Mouse (Mus musculus) left cerebral cortex, adult 11 months (tissue): ENCODE measurements around the gene Skint6.
"Not testable (repeated sequence)": the region's sequence is repeated elsewhere in the genome, so short reads cannot be mapped to it uniquely, and the experiment has no call there.

Experiments used
- DNase-seq: peaks from one replicate; pipeline ENCODE4 v3.0.0; 2022; ENCODE audit warnings: low spot score

The Skint6 gene

DNA sequence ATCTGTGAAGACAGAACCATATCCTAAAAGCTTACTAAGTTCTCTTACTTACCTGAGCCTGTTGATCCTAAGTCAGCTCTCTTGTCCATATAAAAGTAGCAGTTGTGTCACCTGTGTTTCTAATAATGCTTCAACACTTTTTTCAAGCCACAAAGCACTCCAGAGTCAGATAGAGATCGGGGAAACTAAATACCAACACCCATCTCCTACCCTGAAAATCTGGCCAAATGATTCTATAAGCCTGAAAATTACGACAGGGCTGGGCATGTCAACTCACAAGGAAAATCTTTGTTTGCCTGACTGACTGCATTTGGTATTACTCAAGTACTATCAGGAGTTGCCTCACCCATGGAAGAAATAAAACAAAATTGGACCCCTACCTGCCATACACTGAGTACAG lies at the start of gene Skint6:
Gene Skint6 (minus strand): TSS at position 101 of the 400 bp plus-strand sequence.
- no peak for DNase-seq

DNA sequence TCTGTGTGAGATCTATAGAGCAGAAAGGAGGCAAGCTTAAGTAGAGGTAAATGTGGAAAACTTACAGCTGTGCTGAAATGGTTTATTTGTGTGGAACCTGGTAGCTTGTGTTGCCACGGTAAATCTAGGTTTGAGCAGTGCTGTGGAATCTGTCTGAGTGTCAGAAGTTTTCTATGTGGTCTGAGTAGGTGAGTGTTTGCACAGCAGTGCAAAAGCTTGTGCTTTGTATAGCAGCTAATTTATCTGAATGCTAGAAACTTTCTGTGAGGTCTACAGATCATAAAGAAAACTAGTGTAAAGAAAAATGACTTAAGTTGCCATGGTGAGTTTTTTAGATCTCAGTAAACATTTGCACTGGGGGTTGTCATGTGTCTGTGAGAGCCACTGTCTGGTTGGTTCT lies 34.1 kb upstream of the Skint6 start:
- no peak for DNase-seq

DNA sequence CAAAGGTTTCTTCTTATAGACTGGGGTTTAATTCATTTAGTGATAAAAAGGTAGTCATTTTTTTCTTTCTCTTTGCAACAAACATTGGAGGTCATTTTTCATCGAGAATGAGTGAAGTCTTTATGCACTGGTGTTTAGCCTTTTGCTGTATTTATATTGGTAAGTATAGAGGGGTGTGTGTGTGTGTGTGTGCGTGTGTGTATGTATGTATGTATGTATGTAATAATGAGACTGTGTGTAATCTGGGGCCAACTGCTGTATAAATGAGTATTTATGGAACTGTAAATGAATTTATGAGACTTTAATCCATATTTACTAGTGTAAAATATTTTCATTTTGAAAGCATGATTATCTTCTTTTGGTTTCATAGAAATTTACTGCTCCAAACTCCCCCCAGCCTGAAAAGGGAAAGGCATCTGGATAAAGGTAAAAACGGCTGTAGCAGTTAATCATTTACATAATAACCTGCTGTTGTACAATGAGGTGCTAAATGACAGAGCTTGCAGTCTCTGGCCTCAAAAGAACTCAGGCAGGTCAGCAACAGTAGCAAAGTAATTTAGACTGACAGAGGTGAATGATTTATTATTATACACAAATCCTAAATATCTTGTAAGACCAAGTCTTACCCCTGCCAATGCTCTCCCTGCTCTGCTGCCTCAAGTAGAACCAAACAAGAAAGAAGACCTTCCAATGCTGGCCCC lies 15.2 kb upstream of the Skint6 start:
- DNase-seq = no peak

GRCm38 (mm10) chr4:113263363-113264060 lies 23.3 kb downstream of the Skint6 start:
- DNase-seq = no peak

DNA sequence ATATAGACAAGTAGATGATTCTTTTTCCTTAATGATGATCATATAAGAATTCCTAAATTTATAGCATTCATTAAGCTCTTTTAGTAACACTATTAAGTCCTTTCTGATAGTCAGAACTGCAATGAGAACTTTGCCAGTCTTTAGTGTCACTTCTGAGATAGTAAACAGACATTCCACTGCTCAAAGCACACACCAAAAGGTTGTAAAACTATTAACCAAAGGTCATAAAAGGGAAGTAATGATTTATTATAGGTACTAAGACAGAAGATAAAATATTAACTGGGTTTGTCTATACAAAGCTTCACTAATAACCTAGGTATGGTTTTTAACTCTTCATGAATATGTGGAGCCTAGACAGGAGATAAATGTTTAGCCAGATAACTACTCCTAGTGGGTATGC lies 41.0 kb downstream of the Skint6 start:
- DNase-seq = no peak

GRCm38 (mm10) chr4:113067621-113068020 lies 219.2 kb downstream of the Skint6 start:
- no peak for DNase-seq

DNA sequence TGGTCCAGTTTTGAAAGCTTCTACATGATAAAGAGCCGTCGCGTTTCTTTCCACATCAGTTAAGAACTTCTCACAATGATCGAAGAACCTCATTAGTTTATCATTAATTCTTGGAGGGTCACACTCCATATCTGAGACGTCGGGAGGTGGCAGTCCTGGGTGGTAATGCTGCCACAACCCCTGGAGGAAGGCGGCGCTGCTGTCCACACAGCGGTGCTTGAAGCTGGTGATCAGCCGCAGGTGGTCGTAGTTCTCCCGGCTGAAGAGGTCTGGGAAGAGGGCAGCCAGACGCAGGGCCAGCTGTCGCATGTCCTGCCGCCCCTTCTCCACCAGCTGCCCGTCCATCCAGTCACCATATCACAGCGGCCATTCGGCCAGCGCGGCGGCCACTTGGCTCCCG lies 307.6 kb downstream of the Skint6 start:
- DNase-seq = not testable (repeated sequence)

- no peak for DNase-seq
Observed at GRCm38 (mm10) chr4:112790646-112791045, 496.1 kb downstream of the Skint6 start.

DNA sequence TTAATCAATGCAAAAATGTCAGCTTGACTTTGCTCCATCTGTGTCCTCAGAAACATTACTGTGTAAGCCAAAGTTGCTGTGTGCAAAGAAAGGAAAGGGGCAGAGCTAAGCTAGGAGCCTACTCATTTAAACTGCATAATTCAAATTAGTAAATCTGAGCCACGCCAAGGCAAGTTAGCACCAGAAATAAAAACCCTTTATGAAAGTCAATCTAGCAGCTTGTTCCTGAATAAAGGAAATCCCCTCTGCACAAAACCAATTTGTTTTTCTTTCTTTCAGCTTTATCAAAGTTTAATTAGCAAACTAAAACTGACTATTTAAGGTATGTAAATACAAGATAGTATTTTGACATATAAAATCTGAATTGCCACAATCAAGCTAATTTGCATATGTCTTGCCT lies 512.0 kb downstream of the Skint6 start, which contains the start of gene Skint10:
Gene Skint10 (minus strand): TSS at position 101 of the 400 bp plus-strand sequence.
- DNase-seq = no peak
